Mouse (Mus musculus) ES-E14 (cell line): ENCODE measurements around the gene Wdr46.

Experiments used
- CHD2 ChIP-seq: IDR thresholded peaks from 2 replicates; pipeline ENCODE4 v1.6.1; 2014; ENCODE audit warnings: mild to moderate bottlenecking, low read depth, low read length, inconsistent platforms
- HCFC1 ChIP-seq: IDR thresholded peaks from 2 replicates; pipeline ENCODE4 v1.6.1; 2012; ENCODE audit warnings: low read length, inconsistent platforms, borderline replicate concordance; ENCODE audit not compliant: insufficient read depth
- ZC3H11A ChIP-seq: IDR thresholded peaks from 2 replicates; pipeline ENCODE4 v1.6.1; 2012; ENCODE audit warnings: low read depth, mild to moderate bottlenecking, inconsistent platforms, low read length, borderline replicate concordance
- ZNF384 ChIP-seq: IDR thresholded peaks from 2 replicates; pipeline ENCODE4 v1.6.1; 2012; ENCODE audit warnings: low read depth, low read length, inconsistent platforms

- no peak for TF ChIP-seq CHD2
- TF ChIP-seq HCFC1, result no peak
- TF ChIP-seq ZC3H11A, result no peak
- TF ChIP-seq ZNF384, result peak; percentile 67
Measured at GRCm38 (mm10) chr17:33902079-33902478, 38.4 kb upstream of the Wdr46 start.
